Mouse (Mus musculus): ENCODE measurements around the gene Mapt. TPM values are rescaled to one million over a fixed set of nuclear protein-coding genes. Genes with fewer than 3 reads are reported as not detected.

Gene Mapt
- total and polyA plus RNA-seq, 2 experiments from 2014 or later, result 473 to 1,028 TPM

DNA sequence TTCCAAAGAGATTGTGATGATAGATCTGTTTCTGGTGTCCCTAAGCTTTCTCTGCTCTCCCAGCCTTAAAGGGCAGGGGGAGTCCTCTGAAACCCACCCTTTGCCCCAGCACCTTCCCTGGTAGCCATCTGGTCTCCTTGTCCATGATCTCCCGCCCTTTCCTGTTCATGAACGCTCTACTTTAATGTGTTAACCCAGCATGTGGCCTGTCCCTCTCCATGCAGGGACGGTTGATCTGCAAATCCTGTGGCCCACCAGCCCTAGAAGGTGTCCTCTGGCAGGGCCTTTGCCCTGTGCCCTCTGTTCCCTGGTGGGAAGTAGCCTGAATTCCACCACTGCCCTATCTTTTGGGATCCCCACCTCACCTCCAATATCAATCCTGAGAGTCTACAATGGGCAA lies 39.3 kb downstream of the Mapt start:
- Histone ChIP-seq H3K36me3 (ENCODE audit: insufficient read depth, low read length) (peaks cover 3% of the 10 kb centered on the region; the same call in 1 of the 2 replicates), H3K27me3 (ENCODE audit: insufficient read depth, low read length) (no peaks in the 10 kb centered on the region), H3K4me3 (ENCODE audit: low read length) (no peak overlapping the region), H3K9me3 (ENCODE audit: low read length) (no peaks in the 10 kb centered on the region), H3K9ac (replicated peaks; ENCODE audit: low read length) (no peak overlapping the region), H3K27ac (no peak overlapping the region), H3K4me2 (ENCODE audit: low read depth, low read length) (no peak overlapping the region), H3K4me1 (ENCODE audit: insufficient read depth, low read length) (peaks cover 3% of the 10 kb centered on the region; the same call in 1 of the 2 replicates)
- WGBS, result 64% methylated on average over 3 of the region's 3 CpGs
- no peak for ATAC-seq
- TF ChIP-seq CTCF (IDR thresholded peaks at IDR 0.05; ENCODE audit: low read depth), result no peak
- DNase-seq (ENCODE audit: low spot score), result no peak

DNA sequence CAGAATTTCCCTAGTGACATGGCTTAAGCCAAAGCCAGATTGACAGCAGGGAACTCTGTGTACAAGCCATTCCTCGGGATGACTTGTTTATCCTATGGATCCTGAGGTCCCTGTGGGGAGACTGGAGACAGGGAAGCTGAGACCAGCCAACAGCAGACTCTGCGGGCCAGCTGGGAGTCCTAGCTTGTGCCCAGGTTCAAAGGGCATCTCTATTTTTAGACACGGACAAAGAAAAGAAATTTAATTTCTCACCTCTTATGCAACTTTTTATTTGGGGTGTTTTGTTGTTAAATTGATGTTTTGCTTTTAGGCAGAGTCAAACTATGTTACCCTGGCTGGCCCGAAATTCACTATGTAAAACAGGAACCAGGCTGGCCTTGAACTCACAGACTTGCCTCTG lies 39.7 kb downstream of the Mapt start:
- Histone ChIP-seq H3K27ac (no peak overlapping the region), H3K36me3 (ENCODE audit: insufficient read depth, low read length) (peaks cover 3% of the 10 kb centered on the region; the same call in 1 of the 2 replicates), H3K4me3 (ENCODE audit: low read length) (no peak overlapping the region), H3K27me3 (ENCODE audit: insufficient read depth, low read length) (no peaks in the 10 kb centered on the region), H3K9me3 (ENCODE audit: low read length) (no peaks in the 10 kb centered on the region), H3K4me1 (ENCODE audit: insufficient read depth, low read length) (peaks cover 3% of the 10 kb centered on the region; the same call in 1 of the 2 replicates), H3K4me2 (ENCODE audit: low read depth, low read length) (no peak overlapping the region), H3K9ac (replicated peaks; ENCODE audit: low read length) (no peak overlapping the region)
- ATAC-seq (no peak), DNase-seq (ENCODE audit: low spot score) (no peak)
- TF ChIP-seq CTCF (IDR thresholded peaks at IDR 0.05; ENCODE audit: low read depth), result no peak
- 72% methylated on average over 4 of the region's 4 CpGs for WGBS

- no peak overlapping the region for H3K4me2 ChIP-seq (ENCODE audit: low read depth, low read length)
- H3K36me3 ChIP-seq (ENCODE audit: insufficient read depth, low read length), result peaks cover 3% of the 10 kb centered on the region; the same call in 1 of the 2 replicates
- no peak for TF ChIP-seq CTCF (IDR thresholded peaks at IDR 0.05; ENCODE audit: low read depth)
- WGBS, result 54% methylated on average over 6 of the region's 6 CpGs
- H3K4me3 ChIP-seq (ENCODE audit: low read length), result no peak overlapping the region
- H3K27me3 ChIP-seq (ENCODE audit: insufficient read depth, low read length), result no peaks in the 10 kb centered on the region
- no peaks in the 10 kb centered on the region for H3K9me3 ChIP-seq (ENCODE audit: low read length)
- no peak overlapping the region for H3K9ac ChIP-seq (replicated peaks; ENCODE audit: low read length)
- DNase-seq (ENCODE audit: low spot score), result peak; percentile 40
- ATAC-seq, result peak; percentile 69
- peak overlapping the region; percentile 23 for H3K27ac ChIP-seq
- H3K4me1 ChIP-seq (ENCODE audit: insufficient read depth, low read length), result peaks cover 3% of the 10 kb centered on the region; the same call in 1 of the 2 replicates
These were observed 40.7 kb downstream of the Mapt start for GRCm38 (mm10) chr11:104271876-104272275.

DNA sequence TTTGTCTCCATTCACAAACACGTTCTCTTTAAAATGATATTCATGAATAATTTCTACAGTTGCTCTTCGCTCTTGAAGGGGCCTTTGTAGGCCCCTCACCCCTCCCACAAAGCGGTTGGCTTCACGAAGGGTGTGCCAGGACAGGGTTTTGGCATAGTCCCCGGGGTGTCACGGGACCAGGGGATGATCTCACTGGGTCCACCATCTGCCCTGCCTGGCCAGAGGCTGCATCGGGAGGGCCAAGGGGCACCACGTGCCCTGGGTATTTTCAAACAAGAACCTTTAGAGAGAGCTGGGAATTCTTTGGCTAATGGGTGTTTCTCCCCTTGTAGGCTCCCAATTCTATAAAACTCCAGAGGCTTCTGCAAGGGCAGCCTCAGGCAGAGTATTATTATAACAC lies 41.2 kb downstream of the Mapt start:
- Histone ChIP-seq H3K4me1 (ENCODE audit: insufficient read depth, low read length) (peaks cover 2% of the 10 kb centered on the region; the same call in 1 of the 2 replicates), H3K9ac (replicated peaks; ENCODE audit: low read length) (no peak overlapping the region), H3K9me3 (ENCODE audit: low read length) (no peaks in the 10 kb centered on the region), H3K4me2 (ENCODE audit: low read depth, low read length) (0 out of 2 replicates have a peak overlapping the region, but pooled peaks have one; percentile 1), H3K4me3 (ENCODE audit: low read length) (no peak overlapping the region), H3K27ac (peak overlapping the region; percentile 23), H3K36me3 (ENCODE audit: insufficient read depth, low read length) (peaks cover 3% of the 10 kb centered on the region; the same call in 1 of the 2 replicates), H3K27me3 (ENCODE audit: insufficient read depth, low read length) (no peaks in the 10 kb centered on the region)
- ATAC-seq (peak; percentile 90), DNase-seq (ENCODE audit: low spot score) (peak; percentile 83)
- no peak for TF ChIP-seq CTCF (IDR thresholded peaks at IDR 0.05; ENCODE audit: low read depth)
- 38% methylated on average over 8 of the region's 8 CpGs for WGBS

DNA sequence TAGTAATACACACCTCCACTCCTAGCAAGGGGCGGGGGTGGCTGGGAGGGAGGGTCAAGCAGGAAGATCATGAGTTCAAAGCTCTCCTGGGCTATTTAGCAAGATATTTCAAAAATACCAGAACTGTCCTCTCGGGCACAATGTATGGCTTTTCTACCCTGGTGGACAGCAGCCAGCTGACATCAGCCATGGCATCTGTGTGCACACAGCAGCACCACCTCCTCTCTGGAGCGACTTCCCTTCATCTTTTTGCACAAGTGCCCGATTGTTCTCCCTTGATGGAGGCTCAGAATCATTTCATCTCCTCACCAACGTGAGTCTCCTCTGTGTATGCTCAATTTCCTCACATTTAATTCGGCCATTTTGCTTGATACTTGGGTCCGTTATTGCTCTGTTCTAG lies 44.6 kb downstream of the Mapt start:
- Histone ChIP-seq H3K4me3 (ENCODE audit: low read length) (no peak overlapping the region), H3K27ac (no peak overlapping the region), H3K9ac (replicated peaks; ENCODE audit: low read length) (no peak overlapping the region), H3K9me3 (ENCODE audit: low read length) (no peaks in the 10 kb centered on the region), H3K4me2 (ENCODE audit: low read depth, low read length) (no peak overlapping the region), H3K27me3 (ENCODE audit: insufficient read depth, low read length) (no peaks in the 10 kb centered on the region), H3K36me3 (ENCODE audit: insufficient read depth, low read length) (no peaks in the 10 kb centered on the region), H3K4me1 (ENCODE audit: insufficient read depth, low read length) (no peaks in the 10 kb centered on the region)
- no peak for ATAC-seq
- no peak for TF ChIP-seq CTCF (IDR thresholded peaks at IDR 0.05; ENCODE audit: low read depth)
- WGBS, result 72% methylated on average over 7 of the region's 7 CpGs
- DNase-seq (ENCODE audit: low spot score), result no peak

GRCm38 (mm10) chr11:104278222-104278621 lies 47.0 kb downstream of the Mapt start:
- Histone ChIP-seq H3K9ac (replicated peaks; ENCODE audit: low read length) (no peak overlapping the region), H3K4me3 (ENCODE audit: low read length) (no peak overlapping the region), H3K4me2 (ENCODE audit: low read depth, low read length) (no peak overlapping the region), H3K9me3 (ENCODE audit: low read length) (no peaks in the 10 kb centered on the region), H3K4me1 (ENCODE audit: insufficient read depth, low read length) (no peaks in the 10 kb centered on the region), H3K27ac (no peak overlapping the region), H3K36me3 (ENCODE audit: insufficient read depth, low read length) (peaks cover 7% of the 10 kb centered on the region; the same call in 1 of the 2 replicates), H3K27me3 (ENCODE audit: insufficient read depth, low read length) (no peaks in the 10 kb centered on the region)
- peak; percentile 73 for TF ChIP-seq CTCF (IDR thresholded peaks at IDR 0.05; ENCODE audit: low read depth)
- ATAC-seq (peak; percentile 52; the same call in 1 of the 2 replicates), DNase-seq (ENCODE audit: low spot score) (peak; percentile 73)
- 7% methylated on average over 20 of the region's 20 CpGs for WGBS

GRCm38 (mm10) chr11:104279049-104279448 lies 47.9 kb downstream of the Mapt start:
- Histone ChIP-seq H3K9me3 (ENCODE audit: low read length) (no peaks in the 10 kb centered on the region), H3K4me1 (ENCODE audit: insufficient read depth, low read length) (no peaks in the 10 kb centered on the region), H3K27ac (no peak overlapping the region), H3K4me2 (ENCODE audit: low read depth, low read length) (no peak overlapping the region), H3K36me3 (ENCODE audit: insufficient read depth, low read length) (peaks cover 7% of the 10 kb centered on the region; the same call in 1 of the 2 replicates), H3K4me3 (ENCODE audit: low read length) (no peak overlapping the region), H3K27me3 (ENCODE audit: insufficient read depth, low read length) (no peaks in the 10 kb centered on the region), H3K9ac (replicated peaks; ENCODE audit: low read length) (no peak overlapping the region)
- WGBS, result 80% methylated on average over 4 of the region's 4 CpGs
- no peak for ATAC-seq
- TF ChIP-seq CTCF (IDR thresholded peaks at IDR 0.05; ENCODE audit: low read depth), result no peak
- DNase-seq (ENCODE audit: low spot score), result no peak
